Mouse (Mus musculus) neural tube, embryonic 14.5 days (tissue): ENCODE results near the gene Samd10. TPM values are rescaled to one million over a fixed set of nuclear protein-coding genes. Genes with fewer than 3 reads are reported as not detected.

Experiments
- ATAC-seq: fragments of 200-750 bp; cut with Nextera tagmentation; 2 replicates; pipeline ENCODE4 v1.8.0; 2017; ENCODE audit warnings: low read depth, mild to moderate bottlenecking, moderate TSS enrichment, moderate library complexity
- H3K27ac ChIP-seq: fragments of 300-500 bp; sonication (generic); 2 replicates; pipeline ENCODE4 v1.5.1; 2014; ENCODE audit warnings: low read depth, mild to moderate bottlenecking, control low read depth, low read length, moderate library complexity, mixed read lengths
- H3K27me3 ChIP-seq: fragments of 300-500 bp; sonication (generic); 2 replicates; pipeline ENCODE4 v1.6.1; 2014; ENCODE audit warnings: low read length; ENCODE audit not compliant: control insufficient read depth, insufficient read depth
- H3K36me3 ChIP-seq: fragments of 300-500 bp; sonication (generic); 2 replicates; pipeline ENCODE4 v1.6.1; 2014; ENCODE audit warnings: low read length, mixed read lengths; ENCODE audit not compliant: control insufficient read depth, insufficient read depth
- H3K4me1 ChIP-seq: fragments of 300-500 bp; sonication (generic); 2 replicates; pipeline ENCODE4 v1.6.1; 2014; ENCODE audit warnings: low read length; ENCODE audit not compliant: control insufficient read depth, insufficient read depth
- H3K4me2 ChIP-seq: fragments of 300-500 bp; sonication (generic); 2 replicates; pipeline ENCODE4 v1.6.1; 2014; ENCODE audit warnings: mild to moderate bottlenecking, low read depth, low read length, control low read depth
- H3K4me3 ChIP-seq: fragments of 300-500 bp; sonication (generic); 2 replicates; pipeline ENCODE4 v1.5.1; 2014; ENCODE audit warnings: low read depth, low read length, control low read depth, mixed read lengths
- H3K9ac ChIP-seq: fragments of 300-500 bp; sonication (generic); replicated peaks from 2 replicates; pipeline ENCODE4 v1.6.1; 2014; ENCODE audit warnings: low read depth, mild to moderate bottlenecking, control low read depth, low read length, mixed read lengths
- H3K9me3 ChIP-seq: fragments of 300-500 bp; sonication (generic); 2 replicates; pipeline ENCODE4 v1.6.1; 2016; ENCODE audit warnings: low read length; ENCODE audit not compliant: control insufficient read depth
- WGBS: fragments of 180-500 bp; shearing (Covaris S2); extraction: QIAGEN DNeasy Blood & Tissue Kit; methylation state at CpG from one replicate; pipeline ENCODE4 v1.1.7; 2014; 5-methylcytosine and 5-hydroxymethylcytosine counted together
- microRNA-seq: library from miRNA; unstranded; fragments of <30 nt; microRNA quantifications from one replicate; pipeline ENCODE4, GENCODE M21; 2016
- polyA plus RNA-seq: library from polyadenylated mRNA; unstranded; fragments of >200 nt; fragmentation: Nextera tagmentation; extraction: Ambion mirVana; gene quantifications from 2 replicates; pipeline ENCODE4 v1.2.1, GENCODE M21; 2014

Gene Samd10
- polyA plus RNA-seq, 1 experiment from 2014 or later: 220 TPM

- H3K4me2 ChIP-seq: no peak overlapping the region
- WGBS: 94% methylated on average over 3 of the region's 3 CpGs
- H3K9ac ChIP-seq: no peak overlapping the region
- no peaks in the 10 kb centered on the region for H3K27me3 ChIP-seq
- H3K27ac ChIP-seq: no peak overlapping the region
- no peaks in the 10 kb centered on the region for H3K36me3 ChIP-seq
- no peak overlapping the region for H3K4me3 ChIP-seq
- ATAC-seq: no peak
- no peaks in the 10 kb centered on the region for H3K4me1 ChIP-seq
- H3K9me3 ChIP-seq: no peaks in the 10 kb centered on the region
Measured at GRCm38 (mm10) chr2:181567338-181567737, 31.7 kb downstream of the Samd10 start.

- H3K27ac ChIP-seq: no peak overlapping the region
- peaks cover 40% of the 10 kb centered on the region for H3K36me3 ChIP-seq
- H3K27me3 ChIP-seq: no peaks in the 10 kb centered on the region
- no peak overlapping the region for H3K4me2 ChIP-seq
- no peaks in the 10 kb centered on the region for H3K9me3 ChIP-seq
- H3K4me1 ChIP-seq: no peaks in the 10 kb centered on the region
- H3K9ac ChIP-seq: no peak overlapping the region
- no peak overlapping the region for H3K4me3 ChIP-seq
- ATAC-seq: no peak
Measured at GRCm38 (mm10) chr2:181553772-181554171, 45.2 kb downstream of the Samd10 start.

- Histone ChIP-seq H3K9ac (no peak overlapping the region), H3K27ac (no peak overlapping the region), H3K36me3 (peaks cover 60% of the 10 kb centered on the region), H3K4me3 (no peak overlapping the region), H3K27me3 (no peaks in the 10 kb centered on the region), H3K4me1 (no peaks in the 10 kb centered on the region), H3K4me2 (no peak overlapping the region), H3K9me3 (no peaks in the 10 kb centered on the region)
- 100% methylated on average over 2 of the region's 2 CpGs for WGBS
- ATAC-seq: no peak
Measured at GRCm38 (mm10) chr2:181550233-181550632, 48.8 kb downstream of the Samd10 start.

- peaks cover 60% of the 10 kb centered on the region for H3K36me3 ChIP-seq
- no peaks in the 10 kb centered on the region for H3K9me3 ChIP-seq
- no peak overlapping the region for H3K27ac ChIP-seq
- ATAC-seq: no peak
- H3K4me3 ChIP-seq: no peak overlapping the region
- no peaks in the 10 kb centered on the region for H3K4me1 ChIP-seq
- H3K4me2 ChIP-seq: no peak overlapping the region
- H3K9ac ChIP-seq: no peak overlapping the region
- no peaks in the 10 kb centered on the region for H3K27me3 ChIP-seq
- 84% methylated on average over 5 of the region's 5 CpGs for WGBS
Measured at GRCm38 (mm10) chr2:181548682-181549081, 50.3 kb downstream of the Samd10 start.

GRCm38 (mm10) chr2:181548227-181548626 lies 50.8 kb downstream of the Samd10 start:
- Histone ChIP-seq H3K4me1 (no peaks in the 10 kb centered on the region), H3K9ac (no peak overlapping the region), H3K9me3 (no peaks in the 10 kb centered on the region), H3K27ac (no peak overlapping the region), H3K4me3 (no peak overlapping the region), H3K27me3 (no peaks in the 10 kb centered on the region), H3K36me3 (peaks cover 59% of the 10 kb centered on the region), H3K4me2 (no peak overlapping the region)
- 73% methylated on average over 1 of the region's 1 CpGs for WGBS
- no peak for ATAC-seq

GRCm38 (mm10) chr2:181546142-181546541 lies 52.9 kb downstream of the Samd10 start:
- Histone ChIP-seq H3K9me3 (no peaks in the 10 kb centered on the region), H3K4me1 (no peaks in the 10 kb centered on the region), H3K27me3 (no peaks in the 10 kb centered on the region), H3K9ac (no peak overlapping the region), H3K36me3 (peaks cover 44% of the 10 kb centered on the region), H3K4me2 (no peak overlapping the region), H3K27ac (no peak overlapping the region), H3K4me3 (no peak overlapping the region)
- no peak for ATAC-seq
- WGBS: 97% methylated on average over 7 of the region's 7 CpGs

Small RNA genes within 50 kb of the gene (microRNA-seq; reads per million reads assigned to microRNA genes)
- not detected for gene Mir7006

Other genes starting within 250 kb of the Samd10 start
- 59.3 and 67.7 TPM in 2 replicates for gene Zgpat, start 234.3 kb downstream of the Samd10 start, polyA plus RNA-seq
- 57.8 and 66.0 TPM in 2 replicates for gene Arfrp1, start 233.8 kb downstream of the Samd10 start, polyA plus RNA-seq
- 44.7 and 46.2 TPM in 2 replicates for gene Lime1, start 219.1 kb downstream of the Samd10 start, polyA plus RNA-seq
- gene Zbtb46, start 139.8 kb downstream of the Samd10 start, polyA plus RNA-seq: 18.2 and 22.8 TPM in 2 replicates
- not detected in 2 replicates for gene Abhd16b, start 106.0 kb downstream of the Samd10 start, polyA plus RNA-seq
- 116 and 120 TPM in 2 replicates for gene Tpd52l2, start 102.1 kb downstream of the Samd10 start, polyA plus RNA-seq
- 245 and 250 TPM in 2 replicates for gene Dnajc5, start 78.7 kb downstream of the Samd10 start, polyA plus RNA-seq
- gene Uckl1, start 14.3 kb downstream of the Samd10 start, polyA plus RNA-seq: 61.3 and 66.6 TPM in 2 replicates
- 50.3 and 65.6 TPM in 2 replicates for gene Prpf6, start 7.3 kb downstream of the Samd10 start, polyA plus RNA-seq
- 85.1 and 87.5 TPM in 2 replicates for gene Zfp512b, start 6.4 kb downstream of the Samd10 start, polyA plus RNA-seq
- not detected in 2 replicates for gene Gm29797, start 57.8 kb upstream of the Samd10 start, polyA plus RNA-seq
- gene Sox18, start 72.4 kb upstream of the Samd10 start, polyA plus RNA-seq: 12.7 and 17.0 TPM in 2 replicates
- gene Tcea2, start 81.1 kb upstream of the Samd10 start, polyA plus RNA-seq: 49.6 and 54.8 TPM in 2 replicates
- 53.6 and 66.3 TPM in 2 replicates for gene Rgs19, start 94.8 kb upstream of the Samd10 start, polyA plus RNA-seq
- gene Lkaaear1, start 99.2 kb upstream of the Samd10 start, polyA plus RNA-seq: not detected in 2 replicates
- gene Oprl1, start 115.8 kb upstream of the Samd10 start, polyA plus RNA-seq: 98.4 and 105 TPM in 2 replicates
- gene Myt1, start 164.1 kb upstream of the Samd10 start, polyA plus RNA-seq: 26.9 and 28.7 TPM in 2 replicates
- 30.6 and 38.7 TPM in 2 replicates for gene Pcmtd2, start 238.6 kb upstream of the Samd10 start, polyA plus RNA-seq